Mouse (Mus musculus): Measurements from ENCODE around the gene Shkbp1. TPM values are rescaled to one million over a fixed set of nuclear protein-coding genes. Genes with fewer than 3 reads are reported as not detected.

Shkbp1 gene
- total RNA-seq, 1 experiment, result 28.8 TPM

- H3K9me3 ChIP-seq (ENCODE audit: control insufficient read depth, insufficient read depth, low read depth, low read length), result no peaks in the 10 kb centered on the region
- H3K9ac ChIP-seq (ENCODE audit: insufficient read depth, low read depth, low read length, poor library complexity, severe bottlenecking), result peak overlapping the region; percentile 35; the same call in 1 of the 2 replicates
- H3K4me1 ChIP-seq (ENCODE audit: control insufficient read depth in 2 of 2, insufficient read depth in 2 of 2, low read length in 2 of 2, poor library complexity in 1 of 2), result peaks cover 7 to 8% of the 10 kb centered on the region in 2 experiments
- in situ Hi-C loops (cut with MboI; ENCODE audit: low sequenced_read_pairs in 2 of 2, unreplicated experiment in 2 of 2), result no loop called here
- H3K4me3 ChIP-seq (ENCODE audit: insufficient read depth in 1 of 2, low read depth in 1 of 2, low read length in 2 of 2, poor library complexity in 1 of 2, severe bottlenecking in 1 of 2), result peak overlapping the region in 1 of 2 experiments; percentile 31; a peak in 2 of 4 replicates
- TF ChIP-seq MAFK (IDR thresholded peaks at IDR 0.05; ENCODE audit: insufficient read depth, low read depth, low read length) (peak; percentile 89), HCFC1 (IDR thresholded peaks at IDR 0.05; ENCODE audit: borderline replicate concordance, insufficient read depth, low read length) (no peak)
- peak overlapping the region; percentile 89 for H3K27ac ChIP-seq (ENCODE audit: insufficient read depth, low read depth, low read length, poor library complexity, severe bottlenecking)
- no peaks in the 10 kb centered on the region for H3K36me3 ChIP-seq (ENCODE audit: control insufficient read depth, insufficient read depth, low read length, poor library complexity, severe bottlenecking)
- DNase-seq (ENCODE audit: low read depth, low spot score), result no peak
These were observed 4.0 kb upstream of the Shkbp1 start for GRCm38 (mm10) chr7:27359706-27360358.

GRCm38 (mm10) chr7:27359162-27359561, 3.3 kb upstream of the Shkbp1 start:
- Histone ChIP-seq H3K27ac (ENCODE audit: insufficient read depth, low read depth, low read length, poor library complexity, severe bottlenecking) (peak overlapping the region; percentile 89), H3K36me3 (ENCODE audit: control insufficient read depth, insufficient read depth, low read length, poor library complexity, severe bottlenecking) (no peaks in the 10 kb centered on the region), H3K9ac (ENCODE audit: insufficient read depth, low read depth, low read length, poor library complexity, severe bottlenecking) (peak overlapping the region; percentile 13; the same call in 1 of the 2 replicates), H3K4me1 (ENCODE audit: control insufficient read depth in 2 of 2, insufficient read depth in 2 of 2, low read length in 2 of 2, poor library complexity in 1 of 2) (peaks cover 4 to 8% of the 10 kb centered on the region in 2 experiments; a peak in 3 of 4 replicates), H3K9me3 (ENCODE audit: control insufficient read depth, insufficient read depth, low read depth, low read length) (no peaks in the 10 kb centered on the region), H3K4me3 (ENCODE audit: insufficient read depth in 1 of 2, low read depth in 1 of 2, low read length in 2 of 2, poor library complexity in 1 of 2, severe bottlenecking in 1 of 2) (peak overlapping the region in 1 of 2 experiments; percentile 31; a peak in 1 of 4 replicates)
- no peak for DNase-seq (ENCODE audit: low read depth, low spot score)
- in situ Hi-C loops (cut with MboI; ENCODE audit: low sequenced_read_pairs in 2 of 2, unreplicated experiment in 2 of 2), result no loop called here
- no peak for TF ChIP-seq HCFC1 (IDR thresholded peaks at IDR 0.05; ENCODE audit: borderline replicate concordance, insufficient read depth, low read length)
- no peak for TF ChIP-seq MAFK (IDR thresholded peaks at IDR 0.05; ENCODE audit: insufficient read depth, low read depth, low read length)
- TF ChIP-seq ZC3H11A (IDR thresholded peaks at IDR 0.05; ENCODE audit: borderline replicate concordance, low read depth, low read length), result no peak
- no peak for TF ChIP-seq CHD2 (IDR thresholded peaks at IDR 0.05; ENCODE audit: low read depth, low read length)
- TF ChIP-seq ZNF384 (IDR thresholded peaks at IDR 0.05; ENCODE audit: low read depth, low read length), result no peak

GRCm38 (mm10) chr7:27357595-27357978, 1.8 kb upstream of the Shkbp1 start:
- Histone ChIP-seq H3K27ac (ENCODE audit: insufficient read depth, low read depth, low read length, poor library complexity, severe bottlenecking) (peak overlapping the region; percentile 84; the same call in 1 of the 2 replicates), H3K36me3 (ENCODE audit: control insufficient read depth, insufficient read depth, low read length, poor library complexity, severe bottlenecking) (peaks cover 4% of the 10 kb centered on the region; the same call in 1 of the 2 replicates), H3K4me1 (ENCODE audit: control insufficient read depth in 2 of 2, insufficient read depth in 2 of 2, low read length in 2 of 2, poor library complexity in 1 of 2) (peaks cover 4 to 9% of the 10 kb centered on the region in 2 experiments; a peak in 3 of 4 replicates), H3K9me3 (ENCODE audit: control insufficient read depth, insufficient read depth, low read depth, low read length) (no peaks in the 10 kb centered on the region), H3K9ac (ENCODE audit: insufficient read depth, low read depth, low read length, poor library complexity, severe bottlenecking) (peak overlapping the region; percentile 44; the same call in 1 of the 2 replicates), H3K4me3 (ENCODE audit: insufficient read depth in 1 of 2, low read depth in 1 of 2, low read length in 2 of 2, poor library complexity in 1 of 2, severe bottlenecking in 1 of 2) (peak overlapping the region; percentile 68 to 89; a peak in 3 of 4 replicates)
- DNase-seq (ENCODE audit: low read depth, low spot score), result no peak
- in situ Hi-C loops (cut with MboI; ENCODE audit: low sequenced_read_pairs in 2 of 2, unreplicated experiment in 2 of 2), result no loop called here
- no peak for TF ChIP-seq ZC3H11A (IDR thresholded peaks at IDR 0.05; ENCODE audit: borderline replicate concordance, low read depth, low read length)
- no peak for TF ChIP-seq ZNF384 (IDR thresholded peaks at IDR 0.05; ENCODE audit: low read depth, low read length)
- TF ChIP-seq MAFK (IDR thresholded peaks at IDR 0.05; ENCODE audit: insufficient read depth, low read depth, low read length), result no peak
- no peak for TF ChIP-seq HCFC1 (IDR thresholded peaks at IDR 0.05; ENCODE audit: borderline replicate concordance, insufficient read depth, low read length)

- Histone ChIP-seq H3K9me3 (ENCODE audit: control insufficient read depth, insufficient read depth, low read depth, low read length) (no peaks in the 10 kb centered on the region), H3K36me3 (ENCODE audit: control insufficient read depth, insufficient read depth, low read length, poor library complexity, severe bottlenecking) (peaks cover 6% of the 10 kb centered on the region; the same call in 1 of the 2 replicates), H3K4me1 (ENCODE audit: control insufficient read depth in 2 of 2, insufficient read depth in 2 of 2, low read length in 2 of 2, poor library complexity in 1 of 2) (peaks cover 4 to 9% of the 10 kb centered on the region in 2 experiments; a peak in 3 of 4 replicates), H3K9ac (ENCODE audit: insufficient read depth, low read depth, low read length, poor library complexity, severe bottlenecking) (peak within 1 kb of the TSS; percentile 67), H3K27ac (ENCODE audit: insufficient read depth, low read depth, low read length, poor library complexity, severe bottlenecking) (peak within 1 kb of the TSS; percentile 84), H3K4me3 (ENCODE audit: insufficient read depth in 1 of 2, low read depth in 1 of 2, low read length in 2 of 2, poor library complexity in 1 of 2, severe bottlenecking in 1 of 2) (peak within 1 kb of the TSS; percentile 68 to 89)
- DNase-seq (ENCODE audit: low read depth, low spot score), result no peak
- TF ChIP-seq MAFK (IDR thresholded peaks at IDR 0.05; ENCODE audit: insufficient read depth, low read depth, low read length) (no peak), ZNF384 (IDR thresholded peaks at IDR 0.05; ENCODE audit: low read depth, low read length) (no peak), ZC3H11A (IDR thresholded peaks at IDR 0.05; ENCODE audit: borderline replicate concordance, low read depth, low read length) (no peak), HCFC1 (IDR thresholded peaks at IDR 0.05; ENCODE audit: borderline replicate concordance, insufficient read depth, low read length) (no peak), CHD2 (IDR thresholded peaks at IDR 0.05; ENCODE audit: low read depth, low read length) (no peak)
- in situ Hi-C loops (cut with MboI; ENCODE audit: low sequenced_read_pairs in 2 of 2, unreplicated experiment in 2 of 2), result no loop called here
These were observed 1.2 kb upstream of the Shkbp1 start, which contains the start of gene Gm20479 for GRCm38 (mm10) chr7:27356861-27357594. Gene Gm20479 (minus strand): TSS chr7:27357419.

All from ES-E14 (cell line).